Mouse (Mus musculus) lung, embryonic 15.5 days (tissue): ENCODE measurements at regions not wholly inside any gene's neighbourhood (a gene's known extent, or its start where the extent isn't known, plus 50 kb on each side); places are given as distances from the start of the nearest gene placed in this dataset.

Experiments used
- ATAC-seq: fragments of 200-750 bp; cut with Nextera tagmentation; 2 replicates; pipeline ENCODE4 v1.8.0; 2017; ENCODE audit warnings: moderate number of reproducible peaks, borderline replicate concordance; ENCODE audit not compliant: low FRiP score, low TSS enrichment; ENCODE audit errors: extremely low read depth
- H3K27ac ChIP-seq: fragments of 300-500 bp; sonication (generic); 2 replicates; pipeline ENCODE4 v1.5.1; 2015; ENCODE audit warnings: moderate library complexity, mild to moderate bottlenecking, inconsistent platforms
- H3K27me3 ChIP-seq: fragments of 300-500 bp; sonication (generic); 2 replicates; pipeline ENCODE4 v1.6.1; 2015; ENCODE audit warnings: inconsistent platforms
- H3K36me3 ChIP-seq: fragments of 300-500 bp; sonication (generic); 2 replicates; pipeline ENCODE4 v1.6.1; 2015; ENCODE audit warnings: inconsistent platforms
- H3K4me1 ChIP-seq: fragments of 300-500 bp; sonication (generic); 2 replicates; pipeline ENCODE4 v1.6.1; 2015; ENCODE audit warnings: inconsistent platforms
- H3K4me2 ChIP-seq: fragments of 300-500 bp; sonication (generic); 2 replicates; pipeline ENCODE4 v1.6.1; 2015; ENCODE audit warnings: inconsistent platforms, mild to moderate bottlenecking, moderate library complexity
- H3K4me3 ChIP-seq: fragments of 300-500 bp; sonication (generic); 2 replicates; pipeline ENCODE4 v1.5.1; 2015; ENCODE audit warnings: mild to moderate bottlenecking, inconsistent platforms
- H3K9ac ChIP-seq: fragments of 300-500 bp; sonication (generic); 2 replicates; pipeline ENCODE4 v1.6.1; 2015; ENCODE audit warnings: inconsistent platforms
- H3K9me3 ChIP-seq: fragments of 300-500 bp; sonication (generic); 2 replicates; pipeline ENCODE4 v1.6.1; 2016; ENCODE audit warnings: inconsistent platforms
- WGBS: fragments of 180-500 bp; shearing (Covaris S2); methylation state at CpG from one replicate; pipeline ENCODE4 v1.1.7; 2015; 5-methylcytosine and 5-hydroxymethylcytosine counted together

GRCm38 (mm10) chr15:60101485-60102280 is 85.3 kb upstream of the 4933412E24Rik start:
- WGBS = 83% methylated on average over 4 of the region's 4 CpGs
- ATAC-seq = no peak
- Histone ChIP-seq H3K27ac (no peak overlapping the region), H3K27me3 (no peaks in the 10 kb centered on the region), H3K36me3 (no peaks in the 10 kb centered on the region), H3K4me2 (no peak overlapping the region), H3K9me3 (no peaks in the 10 kb centered on the region), H3K9ac (no peak overlapping the region), H3K4me3 (no peak overlapping the region), H3K4me1 (0 out of 2 replicates have a peak, but pooled peaks cover 4% of the 10 kb centered on the region)

- no peaks in the 10 kb centered on the region for H3K9me3 ChIP-seq
- H3K9ac ChIP-seq = no peak overlapping the region
- H3K36me3 ChIP-seq = no peaks in the 10 kb centered on the region
- no peak overlapping the region for H3K27ac ChIP-seq
- no peak overlapping the region for H3K4me3 ChIP-seq
- 13% methylated on average over 4 of the region's 4 CpGs for WGBS
- no peak overlapping the region for H3K4me2 ChIP-seq
- no peaks in the 10 kb centered on the region for H3K27me3 ChIP-seq
- ATAC-seq = no peak
- 0 out of 2 replicates have a peak, but pooled peaks cover 4% of the 10 kb centered on the region for H3K4me1 ChIP-seq
Measured at GRCm38 (mm10) chr15:60097141-60097540, 80.7 kb upstream of the 4933412E24Rik start.

GRCm38 (mm10) chr15:60096131-60096530 is 79.7 kb upstream of the 4933412E24Rik start:
- no peak overlapping the region for H3K27ac ChIP-seq
- no peaks in the 10 kb centered on the region for H3K27me3 ChIP-seq
- H3K36me3 ChIP-seq = no peaks in the 10 kb centered on the region
- no peak overlapping the region for H3K9ac ChIP-seq
- H3K4me3 ChIP-seq = no peak overlapping the region
- H3K9me3 ChIP-seq = no peaks in the 10 kb centered on the region
- WGBS = 81% methylated on average over 4 of the region's 4 CpGs
- no peak for ATAC-seq
- 0 out of 2 replicates have a peak, but pooled peaks cover 4% of the 10 kb centered on the region for H3K4me1 ChIP-seq
- no peak overlapping the region for H3K4me2 ChIP-seq

- H3K4me3 ChIP-seq = no peak overlapping the region
- no peak overlapping the region for H3K4me2 ChIP-seq
- H3K27ac ChIP-seq = no peak overlapping the region
- no peaks in the 10 kb centered on the region for H3K27me3 ChIP-seq
- H3K4me1 ChIP-seq = no peaks in the 10 kb centered on the region
- no peaks in the 10 kb centered on the region for H3K36me3 ChIP-seq
- H3K9me3 ChIP-seq = no peaks in the 10 kb centered on the region
- no peak overlapping the region for H3K9ac ChIP-seq
- WGBS = 91% methylated on average over 5 of the region's 5 CpGs
- ATAC-seq = no peak
Measured at GRCm38 (mm10) chr15:60089921-60090320, 73.5 kb upstream of the 4933412E24Rik start.

- Histone ChIP-seq H3K27ac (no peak overlapping the region), H3K27me3 (no peaks in the 10 kb centered on the region), H3K9ac (no peak overlapping the region), H3K9me3 (no peaks in the 10 kb centered on the region), H3K4me1 (no peaks in the 10 kb centered on the region), H3K4me3 (no peak overlapping the region), H3K36me3 (no peaks in the 10 kb centered on the region), H3K4me2 (no peak overlapping the region)
- no peak for ATAC-seq
- WGBS = 81% methylated on average over 10 of the region's 10 CpGs
Measured at GRCm38 (mm10) chr15:60088964-60089899, 72.8 kb upstream of the 4933412E24Rik start.
